Mouse (Mus musculus) heart, embryonic 13.5 days (tissue): ENCODE results near the gene Rbm15b. TPM values are rescaled to one million over a fixed set of nuclear protein-coding genes. Genes with fewer than 3 reads are reported as not detected.

Experiments used
- ATAC-seq: fragments of 200-750 bp; cut with Nextera tagmentation; 2 replicates; pipeline ENCODE4 v1.8.0; 2017; ENCODE audit warnings: moderate TSS enrichment; ENCODE audit not compliant: insufficient number of reproducible peaks, low FRiP score, low TSS enrichment; ENCODE audit errors: extremely low read depth
- H3K27ac ChIP-seq: fragments of 300-500 bp; sonication (generic); replicated peaks from 2 replicates; pipeline ENCODE4 v1.5.1; 2015; ENCODE audit warnings: moderate library complexity, mild to moderate bottlenecking, inconsistent platforms
- H3K27me3 ChIP-seq: fragments of 300-500 bp; sonication (generic); replicated peaks from 2 replicates; pipeline ENCODE4 v1.6.1; 2015; ENCODE audit warnings: mild to moderate bottlenecking, inconsistent platforms
- H3K36me3 ChIP-seq: fragments of 300-500 bp; sonication (generic); 2 replicates; pipeline ENCODE4 v1.6.1; 2015; ENCODE audit warnings: mild to moderate bottlenecking, inconsistent platforms
- H3K4me1 ChIP-seq: fragments of 300-500 bp; sonication (generic); 2 replicates; pipeline ENCODE4 v1.6.1; 2015; ENCODE audit warnings: inconsistent platforms
- H3K4me2 ChIP-seq: fragments of 300-500 bp; sonication (generic); 2 replicates; pipeline ENCODE4 v1.6.1; 2015; ENCODE audit warnings: inconsistent platforms, mild to moderate bottlenecking, moderate library complexity
- H3K4me3 ChIP-seq: fragments of 300-500 bp; sonication (generic); 2 replicates; pipeline ENCODE4 v1.5.1; 2015; ENCODE audit warnings: moderate library complexity, mild to moderate bottlenecking, inconsistent platforms
- H3K9ac ChIP-seq: fragments of 300-500 bp; sonication (generic); 2 replicates; pipeline ENCODE4 v1.6.1; 2015; ENCODE audit warnings: inconsistent platforms, mild to moderate bottlenecking, moderate library complexity
- H3K9me3 ChIP-seq: fragments of 300-500 bp; sonication (generic); 2 replicates; pipeline ENCODE4 v1.6.1; 2016; ENCODE audit warnings: inconsistent platforms
- WGBS: fragments of 180-500 bp; shearing (Covaris S2); methylation state at CpG from one replicate; pipeline ENCODE4 v1.1.7; 2015; ENCODE audit warnings: mixed read lengths; 5-methylcytosine and 5-hydroxymethylcytosine counted together
- polyA plus RNA-seq: library from polyadenylated mRNA; unstranded; fragments of >200 nt; fragmentation: Nextera tagmentation; extraction: Ambion mirVana; gene quantifications from 2 replicates; pipeline ENCODE4 v1.2.1, GENCODE M21; 2015

Rbm15b gene
- polyA plus RNA-seq, 1 experiment from 2014 or later = 4.7 TPM

- WGBS = 54% methylated on average over 1 of the region's 1 CpGs
- Histone ChIP-seq H3K27ac (no peak overlapping the region), H3K9me3 (no peaks in the 10 kb centered on the region), H3K36me3 (no peaks in the 10 kb centered on the region), H3K27me3 (peaks cover 5% of the 10 kb centered on the region; the same call in 1 of the 2 replicates), H3K4me3 (no peak overlapping the region), H3K4me1 (no peaks in the 10 kb centered on the region), H3K4me2 (no peak overlapping the region), H3K9ac (no peak overlapping the region)
- no peak for ATAC-seq
Measured at GRCm38 (mm10) chr9:106898901-106899300, 11.7 kb upstream of the Rbm15b start.

- H3K4me3 ChIP-seq = no peak overlapping the region
Measured at GRCm38 (mm10) chr9:106893327-106893726, 6.1 kb upstream of the Rbm15b start.

GRCm38 (mm10) chr9:106892552-106892875, 5.3 kb upstream of the Rbm15b start:
- 0 out of 2 replicates have a peak, but pooled peaks have one; percentile 1 for ATAC-seq
- H3K27me3 ChIP-seq = no peaks in the 10 kb centered on the region; the same call in 1 of the 2 replicates
- peaks cover 38% of the 10 kb centered on the region for H3K4me1 ChIP-seq
- peak overlapping the region; percentile 90 for H3K9ac ChIP-seq
- peak overlapping the region; percentile 91 for H3K4me2 ChIP-seq
- H3K36me3 ChIP-seq = peaks cover 33% of the 10 kb centered on the region
- H3K9me3 ChIP-seq = no peaks in the 10 kb centered on the region
- H3K4me3 ChIP-seq = peak overlapping the region; percentile 84
- peak overlapping the region; percentile 95 for H3K27ac ChIP-seq
- under 1% methylated on average over 9 of the region's 9 CpGs for WGBS

More at GRCm38 (mm10) chr9:106893327-106893726, 6.1 kb upstream of the Rbm15b start:
- H3K27me3 ChIP-seq = no peaks in the 10 kb centered on the region; the same call in 1 of the 2 replicates
- no peak overlapping the region for H3K9ac ChIP-seq
- no peak for ATAC-seq
- no peak overlapping the region for H3K27ac ChIP-seq
- no peaks in the 10 kb centered on the region for H3K9me3 ChIP-seq
- peak overlapping the region; percentile 91; the same call in 1 of the 2 replicates for H3K4me2 ChIP-seq
- H3K36me3 ChIP-seq = peaks cover 25% of the 10 kb centered on the region
- peaks cover 29% of the 10 kb centered on the region for H3K4me1 ChIP-seq
- 63% methylated on average over 3 of the region's 3 CpGs for WGBS

- Histone ChIP-seq H3K4me2 (peak within 1 kb of the TSS; percentile 91), H3K4me3 (peak within 1 kb of the TSS; percentile 84), H3K9me3 (no peaks in the 10 kb centered on the region), H3K27me3 (no peaks in the 10 kb centered on the region; the same call in 1 of the 2 replicates), H3K36me3 (peaks cover 35% of the 10 kb centered on the region), H3K4me1 (peaks cover 41% of the 10 kb centered on the region), H3K27ac (peak within 1 kb of the TSS; percentile 95), H3K9ac (peak within 1 kb of the TSS; percentile 92)
- under 1% methylated on average over 59 of the region's 59 CpGs for WGBS
- ATAC-seq = peak; percentile 97
Measured at GRCm38 (mm10) chr9:106891829-106892551, 4.8 kb upstream of the Rbm15b start, which contains the start of gene Manf. Manf (minus strand) TSS chr9:106891979.

GRCm38 (mm10) chr9:106891341-106891741, 4.1 kb upstream of the Rbm15b start:
- Histone ChIP-seq H3K9ac (peak overlapping the region; percentile 92), H3K4me2 (peak overlapping the region; percentile 71), H3K9me3 (no peaks in the 10 kb centered on the region)

GRCm38 (mm10) chr9:106890496-106891240, 3.4 kb upstream of the Rbm15b start:
- H3K4me2 ChIP-seq = peak overlapping the region; percentile 71
- peak overlapping the region; percentile 84; the same call in 1 of the 2 replicates for H3K27ac ChIP-seq
- H3K4me1 ChIP-seq = peaks cover 45% of the 10 kb centered on the region
- H3K9ac ChIP-seq = peak overlapping the region; percentile 92
- no peaks in the 10 kb centered on the region for H3K9me3 ChIP-seq
- no peak for ATAC-seq
- WGBS = 48% methylated on average over 8 of the region's 8 CpGs
- peak overlapping the region; percentile 84 for H3K4me3 ChIP-seq
- peaks cover 35% of the 10 kb centered on the region for H3K36me3 ChIP-seq
- H3K27me3 ChIP-seq = no peaks in the 10 kb centered on the region; the same call in 1 of the 2 replicates

More at GRCm38 (mm10) chr9:106891341-106891741, 4.1 kb upstream of the Rbm15b start:
- 1% methylated on average over 17 of the region's 17 CpGs for WGBS
- H3K27me3 ChIP-seq = no peaks in the 10 kb centered on the region; the same call in 1 of the 2 replicates
- no peak for ATAC-seq
- peak overlapping the region; percentile 84 for H3K4me3 ChIP-seq
- peaks cover 35% of the 10 kb centered on the region for H3K36me3 ChIP-seq
- peak overlapping the region; percentile 84 for H3K27ac ChIP-seq
- H3K4me1 ChIP-seq = peaks cover 41% of the 10 kb centered on the region

GRCm38 (mm10) chr9:106889321-106889720, 2.1 kb upstream of the Rbm15b start:
- Histone ChIP-seq H3K36me3 (peaks cover 46% of the 10 kb centered on the region), H3K4me1 (peaks cover 58% of the 10 kb centered on the region), H3K9ac (peak overlapping the region; percentile 92; the same call in 1 of the 2 replicates), H3K4me3 (no peak overlapping the region; the same call in 1 of the 2 replicates), H3K4me2 (no peak overlapping the region), H3K9me3 (no peaks in the 10 kb centered on the region), H3K27ac (no peak overlapping the region), H3K27me3 (no peaks in the 10 kb centered on the region)
- no peak for ATAC-seq
- 85% methylated on average over 9 of the region's 9 CpGs for WGBS

GRCm38 (mm10) chr9:106888346-106888745, 1.1 kb upstream of the Rbm15b start:
- H3K27ac ChIP-seq = 0 out of 2 replicates have a peak overlapping the region, but pooled peaks have one; percentile 76
- WGBS = 94% methylated on average over 3 of the region's 3 CpGs
- H3K9ac ChIP-seq = no peak overlapping the region; the same call in 1 of the 2 replicates
- no peaks in the 10 kb centered on the region for H3K9me3 ChIP-seq
- no peak overlapping the region for H3K4me2 ChIP-seq
- peaks cover 68% of the 10 kb centered on the region for H3K4me1 ChIP-seq
- H3K4me3 ChIP-seq = no peak overlapping the region
- peaks cover 54% of the 10 kb centered on the region for H3K36me3 ChIP-seq
- no peak for ATAC-seq
- H3K27me3 ChIP-seq = no peaks in the 10 kb centered on the region

- H3K4me3 ChIP-seq = peak overlapping the region; percentile 97
- no peaks in the 10 kb centered on the region for H3K9me3 ChIP-seq
- H3K27me3 ChIP-seq = no peaks in the 10 kb centered on the region
- peaks cover 77% of the 10 kb centered on the region for H3K4me1 ChIP-seq
- under 1% methylated on average over 103 of the region's 107 CpGs for WGBS
- peak overlapping the region; percentile 87 for H3K27ac ChIP-seq
- ATAC-seq = no peak
- peak overlapping the region; percentile 98 for H3K9ac ChIP-seq
- peaks cover 76% of the 10 kb centered on the region for H3K36me3 ChIP-seq
- peak overlapping the region; percentile 100 for H3K4me2 ChIP-seq
Measured at GRCm38 (mm10) chr9:106885901-106886731, 1.1 kb downstream of the Rbm15b start.

- H3K9me3 ChIP-seq = no peaks in the 10 kb centered on the region
Measured at GRCm38 (mm10) chr9:106884996-106885900, 2.0 kb downstream of the Rbm15b start.

More at GRCm38 (mm10) chr9:106884996-106885900, 2.0 kb downstream of the Rbm15b start:
- no peak overlapping the region for H3K27ac ChIP-seq
- peak overlapping the region; percentile 97 for H3K4me3 ChIP-seq
- peaks cover 69% of the 10 kb centered on the region for H3K4me1 ChIP-seq
- H3K27me3 ChIP-seq = no peaks in the 10 kb centered on the region
- peak overlapping the region; percentile 100 for H3K4me2 ChIP-seq
- ATAC-seq = no peak
- H3K36me3 ChIP-seq = peaks cover 78% of the 10 kb centered on the region
- peak overlapping the region; percentile 98 for H3K9ac ChIP-seq
- WGBS = 24% methylated on average over 44 of the region's 44 CpGs
